Mouse (Mus musculus) heart, embryonic 12.5 days (tissue): ENCODE data around the gene Zfp385b. TPM values are rescaled to one million over a fixed set of nuclear protein-coding genes. Genes with fewer than 3 reads are reported as not detected.

Experiments used
- ATAC-seq: fragments of 200-750 bp; cut with Nextera tagmentation; 2 replicates; pipeline ENCODE4 v1.8.0; 2017; ENCODE audit warnings: moderate TSS enrichment, moderate library complexity; ENCODE audit not compliant: insufficient number of reproducible peaks, low FRiP score
- H3K27ac ChIP-seq: fragments of 300-500 bp; sonication (generic); 2 replicates; pipeline ENCODE4 v1.5.1; 2016; ENCODE audit warnings: mild to moderate bottlenecking, moderate library complexity; ENCODE audit not compliant: poor library complexity, severe bottlenecking
- H3K27me3 ChIP-seq: fragments of 300-500 bp; sonication (generic); replicated peaks from 2 replicates; pipeline ENCODE4 v1.6.1; 2016; ENCODE audit warnings: mild to moderate bottlenecking, moderate library complexity
- H3K36me3 ChIP-seq: fragments of 300-500 bp; sonication (generic); 2 replicates; pipeline ENCODE4 v1.6.1; 2016; ENCODE audit warnings: mild to moderate bottlenecking, moderate library complexity
- H3K4me1 ChIP-seq: fragments of 300-500 bp; sonication (generic); replicated peaks from 2 replicates; pipeline ENCODE4 v1.6.1; 2016; ENCODE audit warnings: mild to moderate bottlenecking
- H3K4me2 ChIP-seq: fragments of 300-500 bp; sonication (generic); 2 replicates; pipeline ENCODE4 v1.6.1; 2016; ENCODE audit warnings: mild to moderate bottlenecking, moderate library complexity
- H3K4me3 ChIP-seq: fragments of 300-500 bp; sonication (generic); 2 replicates; pipeline ENCODE4 v1.5.1; 2016; ENCODE audit warnings: mild to moderate bottlenecking
- H3K9ac ChIP-seq: fragments of 300-500 bp; sonication (generic); 2 replicates; pipeline ENCODE4 v1.6.1; 2016; ENCODE audit warnings: mild to moderate bottlenecking, moderate library complexity
- H3K9me3 ChIP-seq: fragments of 300-500 bp; sonication (generic); replicated peaks from 2 replicates; pipeline ENCODE4 v1.6.1; 2016; ENCODE audit warnings: mild to moderate bottlenecking, moderate library complexity
- WGBS: fragments of 180-500 bp; shearing (Covaris S2); methylation state at CpG from one replicate; pipeline ENCODE4 v1.1.7; 2016; 5-methylcytosine and 5-hydroxymethylcytosine counted together
- polyA plus RNA-seq: library from polyadenylated mRNA; unstranded; fragments of >200 nt; fragmentation: Nextera tagmentation; extraction: Ambion mirVana; gene quantifications from 2 replicates; pipeline ENCODE4 v1.2.1, GENCODE M21; 2016

The Zfp385b gene
- polyA plus RNA-seq, 1 experiment from 2014 or later, result 4.3 TPM

DNA sequence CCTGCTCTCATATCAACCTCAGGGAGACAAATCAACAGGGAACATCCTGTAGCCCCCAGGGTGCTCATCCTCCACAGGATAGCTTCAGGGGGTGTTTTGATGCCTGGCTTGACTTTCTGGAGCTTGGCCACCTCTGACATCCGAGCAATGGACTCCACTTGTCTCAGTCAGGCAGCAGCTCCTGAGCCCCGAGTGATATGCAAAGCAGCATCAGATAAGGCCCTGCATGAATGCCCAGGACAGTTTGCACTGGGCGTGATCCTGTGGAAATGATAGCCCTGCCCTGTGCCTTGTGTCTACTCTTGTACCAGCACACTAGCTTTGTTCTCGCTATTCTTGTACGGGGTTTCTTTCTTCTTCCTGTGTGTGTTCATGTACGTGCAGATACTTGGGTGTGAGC lies 303.8 kb downstream of the Zfp385b start:
- no peak for ATAC-seq
- Histone ChIP-seq H3K27ac (no peak overlapping the region), H3K36me3 (no peaks in the 10 kb centered on the region), H3K9me3 (no peaks in the 10 kb centered on the region), H3K4me2 (no peak overlapping the region), H3K9ac (no peak overlapping the region), H3K27me3 (no peaks in the 10 kb centered on the region), H3K4me3 (no peak overlapping the region), H3K4me1 (peaks cover 5% of the 10 kb centered on the region; the same call in 1 of the 2 replicates)
- 32% methylated on average over 6 of the region's 6 CpGs for WGBS

DNA sequence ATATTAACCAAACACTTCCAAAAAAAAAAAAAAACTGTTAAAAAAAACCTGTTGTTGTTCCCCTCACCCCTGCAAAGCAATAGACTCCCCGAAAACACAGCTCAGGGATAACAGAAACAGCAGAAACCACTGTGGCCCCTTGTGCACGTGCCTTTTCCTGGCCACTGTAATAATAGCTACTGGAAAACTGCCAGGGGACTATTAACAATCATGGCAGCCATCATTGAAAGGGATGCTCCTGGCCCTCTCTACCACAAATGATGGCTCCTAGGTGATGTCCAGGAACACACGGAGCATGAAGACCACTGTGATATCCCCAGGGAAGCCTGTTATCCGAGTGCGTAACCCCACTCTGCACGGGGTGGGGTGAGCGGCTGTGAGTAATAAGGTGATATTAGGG lies 304.4 kb downstream of the Zfp385b start:
- no peak for ATAC-seq
- Histone ChIP-seq H3K4me1 (peaks cover 5% of the 10 kb centered on the region; the same call in 1 of the 2 replicates), H3K27ac (no peak overlapping the region), H3K4me3 (no peak overlapping the region), H3K4me2 (no peak overlapping the region), H3K27me3 (no peaks in the 10 kb centered on the region), H3K9me3 (no peaks in the 10 kb centered on the region), H3K36me3 (no peaks in the 10 kb centered on the region), H3K9ac (no peak overlapping the region)
- WGBS, result 67% methylated on average over 7 of the region's 7 CpGs

DNA sequence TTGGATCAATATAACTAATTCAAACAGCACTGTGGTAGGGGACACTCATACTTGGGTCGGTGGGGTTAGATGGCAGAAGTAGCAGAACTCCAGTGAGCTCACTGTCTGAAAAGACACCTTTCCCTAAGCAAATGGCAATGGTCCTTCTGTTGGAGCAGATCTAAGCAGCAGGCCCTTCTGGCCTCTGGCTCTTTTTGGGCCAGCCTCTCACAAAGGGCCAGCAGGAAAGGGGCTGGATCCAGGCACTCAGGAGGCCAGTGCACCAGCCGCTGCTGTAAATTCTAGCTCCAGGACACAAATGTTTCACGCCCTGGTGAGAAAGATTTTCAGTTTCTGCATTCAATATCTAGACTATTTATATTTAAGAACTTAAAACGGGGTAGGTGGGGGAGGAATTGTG lies 305.0 kb downstream of the Zfp385b start:
- H3K36me3 ChIP-seq, result no peaks in the 10 kb centered on the region
- H3K9me3 ChIP-seq, result no peaks in the 10 kb centered on the region
- no peak overlapping the region for H3K4me3 ChIP-seq
- WGBS, result 70% methylated on average over 4 of the region's 4 CpGs
- H3K4me1 ChIP-seq, result peaks cover 5% of the 10 kb centered on the region; the same call in 1 of the 2 replicates
- H3K27ac ChIP-seq, result no peak overlapping the region
- ATAC-seq, result no peak
- no peak overlapping the region for H3K4me2 ChIP-seq
- H3K9ac ChIP-seq, result no peak overlapping the region
- no peaks in the 10 kb centered on the region for H3K27me3 ChIP-seq

DNA sequence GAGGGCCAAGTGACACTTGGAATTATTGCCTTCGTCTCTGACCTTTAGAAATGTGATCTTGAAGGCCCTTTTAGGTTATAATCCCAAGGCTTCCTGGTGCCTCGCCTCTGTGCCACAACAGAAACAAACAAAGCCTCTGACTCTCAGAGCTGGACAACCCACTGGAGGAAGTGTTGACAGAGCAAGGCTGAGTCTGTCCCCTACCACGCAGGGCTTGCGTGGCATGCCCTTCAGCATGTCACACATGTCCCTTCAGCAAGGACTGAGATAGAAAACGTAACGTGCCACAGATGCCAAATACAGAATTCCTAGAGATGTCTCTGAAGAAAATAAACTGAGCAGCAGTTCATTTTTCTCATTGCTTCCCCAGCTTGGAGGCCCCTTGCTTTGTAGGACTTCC lies 310.7 kb downstream of the Zfp385b start:
- ATAC-seq, result no peak
- H3K9ac ChIP-seq, result no peak overlapping the region
- no peak overlapping the region for H3K27ac ChIP-seq
- H3K27me3 ChIP-seq, result no peaks in the 10 kb centered on the region
- H3K36me3 ChIP-seq, result no peaks in the 10 kb centered on the region
- WGBS, result 51% methylated on average over 6 of the region's 6 CpGs
- H3K4me2 ChIP-seq, result no peak overlapping the region
- H3K4me3 ChIP-seq, result no peak overlapping the region
- no peaks in the 10 kb centered on the region for H3K9me3 ChIP-seq
- H3K4me1 ChIP-seq, result 0 out of 2 replicates have a peak, but pooled peaks cover 2% of the 10 kb centered on the region

DNA sequence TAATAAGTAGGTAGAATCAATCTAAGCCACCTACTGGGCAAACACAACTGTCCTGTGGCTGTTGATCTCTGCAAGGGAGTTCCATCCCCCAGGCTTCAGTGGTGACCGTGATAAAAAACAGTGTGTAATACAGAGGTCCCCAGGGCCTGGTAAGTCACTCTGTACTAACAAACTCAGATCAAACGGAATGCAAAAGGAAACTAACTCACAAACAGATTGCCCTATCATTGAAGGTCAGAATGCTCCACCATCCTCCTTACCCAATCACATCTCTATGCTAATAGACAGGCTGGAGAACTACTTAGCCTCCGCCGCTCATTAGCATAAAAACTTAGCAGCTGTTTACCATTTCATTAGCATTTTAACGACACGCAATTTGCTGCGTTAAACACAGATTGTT lies 313.1 kb downstream of the Zfp385b start:
- 0 out of 2 replicates have a peak, but pooled peaks cover 2% of the 10 kb centered on the region for H3K4me1 ChIP-seq
- peak overlapping the region; percentile 57 for H3K4me2 ChIP-seq
- H3K27ac ChIP-seq, result no peak overlapping the region
- peak overlapping the region; percentile 27; the same call in 1 of the 2 replicates for H3K4me3 ChIP-seq
- no peak overlapping the region for H3K9ac ChIP-seq
- no peaks in the 10 kb centered on the region for H3K9me3 ChIP-seq
- H3K36me3 ChIP-seq, result no peaks in the 10 kb centered on the region
- WGBS, result 3% methylated on average over 7 of the region's 7 CpGs
- no peak for ATAC-seq
- H3K27me3 ChIP-seq, result no peaks in the 10 kb centered on the region

DNA sequence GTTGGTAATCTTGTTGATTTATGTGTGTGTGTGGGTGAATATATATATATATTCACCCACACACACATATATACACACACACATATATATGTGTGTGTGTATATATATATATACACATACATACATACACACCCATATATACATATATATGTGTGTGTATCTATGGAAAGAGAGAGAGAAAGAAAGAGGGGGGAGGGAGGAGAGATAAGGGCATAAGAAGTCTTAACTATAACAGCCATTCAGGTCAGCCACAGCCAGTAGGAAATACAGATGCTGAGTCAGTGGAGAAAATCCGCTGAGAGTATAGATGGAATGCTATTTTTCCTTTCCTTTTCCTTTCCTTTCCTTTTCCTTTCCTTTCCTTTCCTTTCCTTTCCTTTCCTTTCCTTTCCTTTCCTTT lies 313.8 kb downstream of the Zfp385b start:
- no peak for ATAC-seq
- 68% methylated on average over 1 of the region's 1 CpGs for WGBS
- H3K9me3 ChIP-seq, result no peaks in the 10 kb centered on the region
- H3K9ac ChIP-seq, result no peak overlapping the region
- H3K4me1 ChIP-seq, result 0 out of 2 replicates have a peak, but pooled peaks cover 2% of the 10 kb centered on the region
- H3K4me2 ChIP-seq, result no peak overlapping the region
- no peaks in the 10 kb centered on the region for H3K27me3 ChIP-seq
- H3K36me3 ChIP-seq, result no peaks in the 10 kb centered on the region
- no peak overlapping the region for H3K4me3 ChIP-seq
- no peak overlapping the region for H3K27ac ChIP-seq

DNA sequence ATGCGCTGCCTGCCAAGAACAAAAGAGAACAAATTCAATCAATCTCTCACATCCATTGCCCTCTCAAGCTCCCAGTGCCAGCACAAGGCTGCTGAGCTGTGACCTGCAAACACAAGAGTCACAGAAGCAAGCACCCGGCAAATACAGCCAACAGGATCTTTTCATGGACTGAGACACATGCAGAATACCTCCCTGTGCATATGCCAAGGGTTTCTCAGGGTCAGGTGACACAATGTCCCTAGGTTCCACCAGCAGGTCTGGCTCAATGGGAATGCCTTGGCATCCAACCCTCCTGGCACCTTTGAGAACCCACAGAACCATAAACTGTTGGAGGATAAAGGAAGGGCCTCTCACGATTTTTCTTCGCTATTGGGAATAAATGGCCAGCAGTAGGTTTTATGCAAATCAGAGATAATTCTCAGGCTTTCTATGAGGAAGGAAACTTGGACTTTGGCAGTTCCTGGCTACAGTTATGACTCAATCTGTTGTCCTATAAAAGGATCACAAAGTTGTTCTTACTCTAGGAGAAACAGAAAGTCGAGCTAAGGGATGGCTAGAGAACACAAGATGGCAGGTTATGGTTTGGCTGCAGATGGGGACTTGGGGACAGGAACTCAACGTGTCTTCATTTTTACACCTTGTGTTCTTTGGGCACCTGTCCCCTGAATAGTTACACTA lies 315.6 kb downstream of the Zfp385b start:
- 0 out of 2 replicates have a peak, but pooled peaks cover 2% of the 10 kb centered on the region for H3K4me1 ChIP-seq
- ATAC-seq, result no peak
- H3K27ac ChIP-seq, result no peak overlapping the region
- H3K9ac ChIP-seq, result no peak overlapping the region
- H3K9me3 ChIP-seq, result no peaks in the 10 kb centered on the region
- no peaks in the 10 kb centered on the region for H3K27me3 ChIP-seq
- no peak overlapping the region for H3K4me2 ChIP-seq
- WGBS, result 85% methylated on average over 6 of the region's 6 CpGs
- no peaks in the 10 kb centered on the region for H3K36me3 ChIP-seq
- H3K4me3 ChIP-seq, result no peak overlapping the region

DNA sequence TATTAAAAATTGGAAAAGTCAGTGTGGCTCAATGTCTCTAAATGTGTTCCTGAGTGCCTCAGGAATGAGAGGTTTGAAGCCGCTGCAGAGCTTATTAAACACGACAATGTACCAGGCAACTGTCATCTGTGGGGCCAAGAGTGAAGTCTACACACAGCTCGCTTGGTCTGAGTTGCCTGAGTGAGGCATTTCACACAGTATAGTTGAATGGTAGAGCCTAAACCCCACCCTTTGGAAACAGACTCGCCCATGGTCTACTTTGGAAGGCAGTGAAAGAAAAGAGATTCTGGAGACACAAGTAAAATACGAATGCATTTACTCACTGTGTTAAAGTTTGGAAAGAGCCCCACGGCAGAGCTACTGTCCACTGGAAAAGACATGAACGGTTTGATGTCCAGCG lies 316.2 kb downstream of the Zfp385b start:
- ATAC-seq, result no peak

DNA sequence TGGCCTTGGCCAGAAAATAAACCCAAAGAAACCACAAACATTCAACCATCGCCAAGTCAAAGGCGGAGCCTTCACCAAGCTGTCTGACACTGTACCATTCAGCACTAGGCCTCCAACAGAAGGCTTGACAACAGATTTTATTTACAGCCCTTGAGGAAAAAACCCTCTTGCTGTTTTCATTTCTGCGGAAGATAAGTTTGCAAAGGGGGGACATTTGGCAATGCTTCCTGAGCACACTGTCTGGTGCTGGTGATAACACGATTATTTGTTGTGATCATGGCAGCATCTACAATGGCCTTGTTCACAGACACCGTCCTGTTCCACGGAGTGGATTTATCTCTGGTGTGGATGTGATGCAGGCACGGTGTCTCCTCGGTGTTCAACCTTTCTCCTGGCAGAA lies 317.0 kb downstream of the Zfp385b start:
- no peak overlapping the region for H3K4me2 ChIP-seq
- WGBS, result 62% methylated on average over 8 of the region's 8 CpGs
- no peaks in the 10 kb centered on the region for H3K27me3 ChIP-seq
- no peak for ATAC-seq
- H3K4me1 ChIP-seq, result no peaks in the 10 kb centered on the region
- H3K4me3 ChIP-seq, result no peak overlapping the region
- no peaks in the 10 kb centered on the region for H3K9me3 ChIP-seq
- H3K27ac ChIP-seq, result no peak overlapping the region
- H3K36me3 ChIP-seq, result no peaks in the 10 kb centered on the region
- H3K9ac ChIP-seq, result no peak overlapping the region

More for the DNA sequence above, 316.2 kb downstream of the Zfp385b start:
- Histone ChIP-seq H3K9me3 (no peaks in the 10 kb centered on the region), H3K27ac (no peak overlapping the region), H3K4me1 (no peaks in the 10 kb centered on the region), H3K27me3 (no peaks in the 10 kb centered on the region), H3K4me3 (no peak overlapping the region), H3K36me3 (no peaks in the 10 kb centered on the region), H3K4me2 (no peak overlapping the region), H3K9ac (no peak overlapping the region)
- WGBS, result 78% methylated on average over 8 of the region's 8 CpGs

DNA sequence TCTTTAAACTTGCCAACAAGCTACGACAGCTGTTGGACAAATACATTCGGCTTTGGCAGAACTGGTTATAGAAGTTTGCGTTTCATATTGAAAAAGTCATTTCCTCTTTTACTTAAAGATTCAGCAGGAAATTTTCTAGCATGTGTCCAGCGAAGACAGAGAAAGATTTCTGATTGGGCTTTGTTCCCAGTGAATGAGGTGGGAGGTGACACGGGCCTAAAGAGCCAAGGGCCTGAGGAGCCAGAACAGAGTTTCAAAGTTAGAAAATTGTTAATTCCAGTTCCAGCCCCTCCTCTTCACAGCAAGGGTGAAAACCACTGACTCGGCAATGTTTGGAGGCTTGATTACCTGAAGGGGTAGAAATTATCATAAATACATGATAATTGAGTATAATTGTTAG lies 319.0 kb downstream of the Zfp385b start:
- Histone ChIP-seq H3K4me1 (no peaks in the 10 kb centered on the region), H3K9me3 (peaks cover 3% of the 10 kb centered on the region; the same call in 1 of the 2 replicates), H3K9ac (no peak overlapping the region), H3K4me2 (no peak overlapping the region), H3K27ac (no peak overlapping the region), H3K4me3 (no peak overlapping the region), H3K36me3 (no peaks in the 10 kb centered on the region), H3K27me3 (no peaks in the 10 kb centered on the region)
- 79% methylated on average over 6 of the region's 6 CpGs for WGBS
- ATAC-seq, result no peak

DNA sequence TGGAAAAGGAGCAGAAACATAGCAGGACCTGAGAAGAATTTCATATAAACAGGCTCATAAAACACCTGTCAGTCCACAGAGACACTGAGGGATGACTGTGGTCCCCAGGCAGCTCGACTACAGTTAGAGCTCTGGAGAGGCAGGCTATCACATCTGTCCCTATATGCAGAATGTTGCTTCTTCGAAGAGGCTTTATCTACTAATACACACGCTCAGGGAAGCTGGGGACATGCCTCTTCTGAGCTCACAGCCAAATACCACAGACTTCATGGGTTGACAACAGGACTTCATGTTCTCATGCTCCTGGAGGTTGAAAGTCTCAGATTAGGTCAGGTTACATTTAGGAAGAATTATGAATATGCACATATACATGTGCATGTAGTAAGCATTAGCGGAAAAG lies 321.1 kb downstream of the Zfp385b start:
- 52% methylated on average over 4 of the region's 4 CpGs for whole genome bisulfite sequencing
- H3K4me2 ChIP-seq, result no peak overlapping the region
- no peak overlapping the region for H3K4me3 ChIP-seq
- no peak overlapping the region for H3K27ac ChIP-seq
- no peak for ATAC-seq
- no peaks in the 10 kb centered on the region for H3K4me1 ChIP-seq
- H3K27me3 ChIP-seq, result no peaks in the 10 kb centered on the region
- peaks cover 3% of the 10 kb centered on the region; the same call in 1 of the 2 replicates for H3K9me3 ChIP-seq
- H3K9ac ChIP-seq, result no peak overlapping the region
- H3K36me3 ChIP-seq, result no peaks in the 10 kb centered on the region

DNA sequence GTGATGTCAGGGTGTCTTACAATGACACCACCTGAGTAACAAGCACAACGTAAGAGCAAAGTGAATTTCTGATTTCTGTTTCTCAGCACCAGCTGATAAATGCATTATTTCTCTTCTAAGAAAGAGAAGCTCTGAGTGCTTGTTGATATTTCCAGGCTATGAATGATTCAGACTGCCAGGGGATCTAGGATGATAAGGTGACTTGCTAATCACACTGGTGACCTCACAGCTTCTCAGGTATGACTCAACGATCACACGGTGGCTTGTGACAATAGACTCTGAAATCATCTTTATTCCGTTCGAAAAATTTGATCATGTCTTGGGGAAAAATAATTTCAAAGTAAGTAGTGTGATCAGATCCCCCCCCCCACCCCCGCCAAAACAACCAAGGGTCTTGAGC lies 321.5 kb downstream of the Zfp385b start:
- ATAC-seq, result no peak
- no peak overlapping the region for H3K4me2 ChIP-seq
- no peak overlapping the region for H3K4me3 ChIP-seq
- peaks cover 3% of the 10 kb centered on the region; the same call in 1 of the 2 replicates for H3K9me3 ChIP-seq
- H3K36me3 ChIP-seq, result no peaks in the 10 kb centered on the region
- H3K27me3 ChIP-seq, result no peaks in the 10 kb centered on the region
- 80% methylated on average over 6 of the region's 6 CpGs for WGBS
- no peak overlapping the region for H3K9ac ChIP-seq
- no peaks in the 10 kb centered on the region for H3K4me1 ChIP-seq
- no peak overlapping the region for H3K27ac ChIP-seq
